Mouse (Mus musculus) bone marrow, adult 2 months (tissue): ENCODE results near the gene Cdip1.

Experiments
- CTCF ChIP-seq: fragments of 200-500 bp; IDR thresholded peaks from 2 replicates; pipeline ENCODE4 v1.5.1; 2011; ENCODE audit warnings: low read length, control low read depth; ENCODE audit not compliant: control insufficient read depth, insufficient read depth
- POLR2A ChIP-seq: fragments of 200-500 bp; IDR thresholded peaks from 2 replicates; pipeline ENCODE4 v1.6.1; 2011; ENCODE audit warnings: low read depth, mild to moderate bottlenecking, control low read depth, low read length, borderline replicate concordance; ENCODE audit not compliant: control insufficient read depth

GRCm38 (mm10) chr16:4789810-4790559 is at the start of gene Cdip1:
- no peak; the same call in 1 of the 2 replicates for TF ChIP-seq POLR2A
- no peak for TF ChIP-seq CTCF
